Mouse (Mus musculus) heart, adult 10 weeks (tissue): ENCODE data around the gene Prss37. TPM values are rescaled to one million over a fixed set of nuclear protein-coding genes. Genes with fewer than 3 reads are reported as not detected.

Source experiments
- polyA plus RNA-seq: library from polyadenylated mRNA; stranded (reverse); fragments of 350-450 nt; fragmentation: Illumina TruSeq; extraction: RNeasy Lipid Tissue Mini Kit (QIAGEN cat#74804); gene quantifications from one replicate; pipeline ENCODE4 v1.2.3, GENCODE M21; 2014; ENCODE audit warnings: low read depth, low replicate concordance

Prss37 gene
- not detected for polyA plus RNA-seq

DNA sequence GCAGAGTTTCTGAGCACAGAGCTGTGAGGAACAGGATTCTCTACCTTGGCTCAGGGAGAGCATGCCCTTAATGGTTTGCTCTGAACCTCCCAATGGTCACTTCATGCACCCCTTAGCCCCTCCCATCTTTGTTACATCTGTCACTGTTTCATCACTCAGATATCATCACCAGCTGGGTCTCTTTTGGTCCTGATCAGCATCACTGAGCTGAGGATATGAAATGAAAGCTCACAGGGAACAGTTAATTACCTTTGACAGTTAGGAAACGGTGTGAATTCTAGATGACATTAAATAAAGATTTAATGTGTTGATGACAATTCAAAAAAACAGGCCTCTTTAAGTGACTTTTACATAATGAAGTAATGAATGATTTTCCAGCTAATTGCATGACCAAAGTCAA lies at the start of gene Prss37:
Gene Prss37 (minus strand): TSS at position 101 of the 400 bp plus-strand sequence.

DNA sequence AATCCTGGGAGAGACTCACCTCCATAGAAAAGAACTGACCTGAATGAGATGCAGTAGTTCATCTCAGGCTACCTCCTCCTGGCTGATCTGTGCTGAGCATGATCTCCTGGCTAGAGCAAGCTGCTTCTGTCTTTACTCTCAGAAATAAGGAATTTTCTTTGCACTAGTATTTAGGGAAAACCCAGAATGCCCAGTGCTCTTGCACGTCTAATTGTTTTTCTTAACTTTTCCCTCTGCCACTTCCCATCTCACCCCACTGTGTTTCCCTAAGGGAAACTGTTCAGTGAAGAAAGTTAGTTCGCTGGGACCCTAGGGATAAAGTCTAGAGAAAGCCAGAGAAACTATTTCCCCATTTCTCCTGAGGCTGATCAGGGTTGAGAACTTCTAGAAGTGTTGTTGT lies 35.6 kb upstream of the Prss37 start, which contains the start of gene Olfr461:
Gene Olfr461 (minus strand): TSS at position 101 of the 400 bp plus-strand sequence.

DNA sequence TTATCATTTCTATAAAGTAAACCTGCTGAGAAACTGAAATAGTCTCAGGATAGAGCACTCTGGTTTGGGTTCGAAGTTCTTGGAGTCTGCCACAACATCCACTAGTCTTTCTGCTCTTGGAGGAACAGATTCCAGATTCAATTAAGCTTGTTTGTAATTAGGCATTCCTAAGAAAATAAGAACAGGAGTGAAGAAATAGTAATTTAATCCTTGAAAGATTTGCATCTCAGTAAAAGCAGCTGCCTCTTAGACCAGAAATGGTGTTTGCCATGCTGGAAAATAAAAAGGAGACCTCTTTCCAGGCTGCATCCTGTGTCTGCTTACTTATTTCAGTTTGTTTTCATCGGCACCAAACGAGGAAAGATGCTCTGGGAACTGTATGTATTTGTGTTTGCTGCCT lies 26.1 kb downstream of the Prss37 start, which contains the start of gene Tas2r108:
Gene Tas2r108 (plus strand): TSS at position 301 of the 400 bp plus-strand sequence.

DNA sequence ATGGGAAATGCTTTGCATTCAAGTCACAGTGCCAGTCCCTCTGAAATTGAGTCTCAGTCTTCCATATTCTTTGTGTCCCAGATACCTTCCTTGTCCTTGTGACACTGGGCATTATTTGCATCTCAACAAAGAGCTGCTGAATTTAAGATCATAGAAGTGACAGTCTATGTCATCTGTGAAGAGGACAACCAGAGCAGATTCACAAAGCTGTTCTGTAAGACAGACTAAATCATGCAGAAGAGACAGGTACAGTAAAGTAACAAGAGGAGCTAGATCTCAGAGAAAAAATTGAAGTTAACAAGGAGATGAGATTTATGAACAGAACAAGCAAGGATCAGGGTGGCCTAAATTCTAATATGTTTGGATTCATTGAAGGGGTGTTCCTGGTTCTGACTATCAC lies 28.4 kb downstream of the Prss37 start, which contains the start of gene Tas2r137:
Gene Tas2r137 (plus strand): TSS at position 301 of the 400 bp plus-strand sequence.

DNA sequence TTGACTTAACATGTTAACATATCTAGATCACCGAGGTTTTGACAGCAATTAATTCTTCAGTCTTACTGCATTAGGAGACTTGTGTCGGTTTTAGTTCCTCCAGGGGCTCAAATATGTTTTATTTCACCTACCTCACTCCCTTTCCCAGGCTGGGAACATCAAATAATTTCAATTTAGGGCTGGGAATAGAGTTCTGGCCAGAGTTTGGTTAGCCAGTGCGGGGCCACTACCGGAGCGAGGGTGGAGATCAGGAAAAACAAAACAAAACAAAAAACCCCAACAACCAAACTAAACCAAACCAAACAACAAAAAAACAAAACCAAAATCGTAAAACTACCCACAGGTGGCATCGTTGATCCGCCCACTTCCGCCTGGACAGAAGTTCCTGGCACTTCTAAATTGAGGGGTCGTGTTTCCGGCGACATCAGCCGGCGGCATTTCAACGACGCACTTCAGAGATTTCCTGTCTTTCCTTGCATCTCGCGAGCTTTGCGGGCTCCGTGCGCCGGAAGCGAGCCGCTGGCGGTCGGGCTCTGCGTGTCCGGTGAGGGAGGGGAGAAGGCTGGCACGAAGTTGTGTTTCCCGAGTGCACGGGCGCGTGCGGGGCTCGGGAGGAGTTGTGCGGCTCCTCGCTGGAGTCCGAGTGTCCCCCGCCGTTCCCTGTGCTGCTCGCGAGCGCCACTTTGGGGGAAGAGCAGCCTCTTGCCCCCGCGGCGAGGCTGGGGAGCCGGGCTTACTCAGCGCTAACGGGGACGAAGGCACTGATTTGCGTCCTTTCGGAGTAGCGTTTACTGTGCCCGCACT lies 48.2 kb downstream of the Prss37 start, which contains the start of gene Ssbp1:
Gene Ssbp1 (plus strand): TSS at position 437 of the 804 bp plus-strand sequence.

Other genes starting within 250 kb of the Prss37 start
- 16.6 TPM for gene Agk, start 194.3 kb downstream of the Prss37 start, polyA plus RNA-seq
- 2.8 TPM for gene E330009J07Rik, start 83.4 kb downstream of the Prss37 start, polyA plus RNA-seq
- not detected for gene Wee2, start 80.4 kb downstream of the Prss37 start, polyA plus RNA-seq
- gene Ssbp1, start 48.2 kb downstream of the Prss37 start, polyA plus RNA-seq, result 74.1 TPM
- not detected for gene Tas2r137, start 28.3 kb downstream of the Prss37 start, polyA plus RNA-seq
- gene Tas2r108, start 26.0 kb downstream of the Prss37 start, polyA plus RNA-seq, result not detected
- gene Olfr461, start 35.5 kb upstream of the Prss37 start, polyA plus RNA-seq, result not detected
- gene Olfr460, start 50.0 kb upstream of the Prss37 start, polyA plus RNA-seq, result not detected
- gene Clec5a, start 66.3 kb upstream of the Prss37 start, polyA plus RNA-seq, result 1.8 TPM
- not detected for gene Tas2r138, start 93.8 kb upstream of the Prss37 start, polyA plus RNA-seq
- 0.47 TPM for gene Mgam, start 109.3 kb upstream of the Prss37 start, polyA plus RNA-seq